Mouse (Mus musculus) limb, embryonic 12.5 days (tissue): ENCODE results near the gene 1700113H08Rik. TPM values are rescaled to one million over a fixed set of nuclear protein-coding genes. Genes with fewer than 3 reads are reported as not detected.

Source experiments
- polyA plus RNA-seq: library from polyadenylated mRNA; unstranded; fragments of >200 nt; fragmentation: Nextera tagmentation; extraction: Ambion mirVana; gene quantifications from 2 replicates; pipeline ENCODE4 v1.2.1, GENCODE M21; 2016

Gene 1700113H08Rik
- polyA plus RNA-seq, 1 experiment from 2014 or later = not detected

Other genes with a start within 250 kb of the 1700113H08Rik start
- gene Stab2, start 50.0 kb upstream of the 1700113H08Rik start, polyA plus RNA-seq = 0.17 and 0.18 TPM in 2 replicates